In the genomic region with DNA sequence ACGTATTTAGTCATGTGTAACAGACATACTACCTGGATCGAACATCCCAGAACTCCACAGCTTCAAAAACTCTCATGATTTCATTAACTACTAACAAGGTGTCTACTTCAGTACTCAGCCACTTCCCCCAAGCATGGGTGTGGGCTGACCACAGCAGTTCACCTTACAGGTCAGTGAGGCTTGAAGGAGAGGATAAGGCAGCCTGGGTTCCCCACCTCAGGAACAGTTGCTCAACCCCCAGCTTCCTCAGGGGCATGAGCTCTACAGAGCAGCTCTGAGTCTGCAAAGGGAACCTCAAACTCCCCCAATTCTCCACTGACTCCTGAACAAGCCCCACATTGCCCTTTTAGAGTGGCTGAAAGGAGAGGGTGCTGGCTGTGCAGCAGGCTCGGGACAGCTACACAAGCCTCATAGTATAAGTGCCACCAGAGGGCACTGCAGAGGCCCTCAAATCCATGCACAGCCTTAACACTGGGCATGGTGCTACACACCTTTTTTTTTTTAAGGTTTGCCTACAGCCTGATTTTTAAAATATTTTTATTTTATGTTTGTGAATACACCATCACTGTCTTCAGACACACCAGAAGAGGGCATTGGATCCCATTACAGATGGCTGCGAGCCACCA, we compare ENCODE assay signal across 9 mouse cellular contexts. TPM values are rescaled to one million over a fixed set of nuclear protein-coding genes. Genes with fewer than 3 reads are reported as not detected.
DNase-seq lines count a peak whose midpoint lies in the region; ATAC-seq and TF ChIP-seq lines count a peak whose summit lies in the region.
"Had no signal": no experiment of that assay in that cellular context is flagged by ENCODE, and none has a peak within 500 bp of the region (broad histone marks: within the 10 kb centered on the region; RNA-seq: fewer than 3 reads in every experiment).

No protein-coding gene starts in this region.

- H3K36me3 ChIP-seq in heart, adult 2 months (ENCODE audit: control insufficient read depth, insufficient read depth, low read length), result no peaks in the 10 kb centered on the region
- no peaks in the 10 kb centered on the region for H3K36me3 ChIP-seq in heart, embryonic 12.5 days
- no peaks in the 10 kb centered on the region for H3K36me3 ChIP-seq in kidney, embryonic 14.5 days (ENCODE audit: control insufficient read depth, insufficient read depth, low read length)

- intact Hi-C loops in heart, adult 2 months (cut with DNase I), result loop anchor here (1.0 kb wide), 1 partner anchor 165 kb away; no protein-coding TSS in a partner anchor

- TF ChIP-seq CTCF in heart, adult 2 months (IDR thresholded peaks at IDR 0.05), result peak; percentile 80

- no peaks in the 10 kb centered on the region for H3K27me3 ChIP-seq in heart, adult 2 months (ENCODE audit: control insufficient read depth, insufficient read depth, low read length)
- no peaks in the 10 kb centered on the region for H3K27me3 ChIP-seq in heart, embryonic 12.5 days (replicated peaks)
- no peaks in the 10 kb centered on the region for H3K27me3 ChIP-seq in kidney, embryonic 14.5 days (ENCODE audit: control insufficient read depth, insufficient read depth, low read length)

- H3K4me3 ChIP-seq in heart, adult 2 months, result no peak overlapping the region
- no peak overlapping the region for H3K4me3 ChIP-seq in heart, embryonic 12.5 days
- no peak overlapping the region for H3K4me3 ChIP-seq in kidney, embryonic 14.5 days (ENCODE audit: low read length)
- H3K4me3 ChIP-seq: megakaryocyte, embryonic 14.5 days had no signal

- no peak for ATAC-seq in heart, embryonic 12.5 days (ENCODE audit: insufficient number of reproducible peaks, low FRiP score)
- peak; percentile 78 for ATAC-seq in kidney, embryonic 14.5 days (ENCODE audit: low FRiP score, low TSS enrichment)
- peak; percentile 82 for ATAC-seq in megakaryocyte progenitor cell, adult 5-6 weeks (replicated peaks; ENCODE audit: poor library complexity)

- no peak for TF ChIP-seq POLR2A in heart, adult 2 months (IDR thresholded peaks at IDR 0.05; ENCODE audit: insufficient read depth, low read depth, low read length)

- WGBS in heart, adult 2 months, result 72% methylated on average over 4 of the region's 4 CpGs
- WGBS in heart, embryonic 12.5 days, result 65% methylated on average over 4 of the region's 4 CpGs
- 77% methylated on average over 4 of the region's 4 CpGs for WGBS in kidney, embryonic 14.5 days

- H3K4me2 ChIP-seq in heart, embryonic 12.5 days, result no peak overlapping the region
- H3K4me2 ChIP-seq in kidney, embryonic 14.5 days (replicated peaks; ENCODE audit: low read depth, low read length), result no peak overlapping the region

- H3K9me3 ChIP-seq in heart, embryonic 12.5 days (replicated peaks), result no peaks in the 10 kb centered on the region
- no peaks in the 10 kb centered on the region for H3K9me3 ChIP-seq in kidney, embryonic 14.5 days (ENCODE audit: control insufficient read depth, low read length)
- H3K9me3 ChIP-seq: megakaryocyte, embryonic 14.5 days had no signal

- H3K79me2 ChIP-seq in heart, adult 2 months (replicated peaks; ENCODE audit: control insufficient read depth, insufficient read depth, low read length), result no peaks in the 10 kb centered on the region

- H3K9ac ChIP-seq in heart, adult 2 months (ENCODE audit: low read depth, low read length), result no peak overlapping the region
- H3K9ac ChIP-seq in heart, embryonic 12.5 days, result no peak overlapping the region
- H3K9ac ChIP-seq in kidney, embryonic 14.5 days (ENCODE audit: low read depth, low read length), result no peak overlapping the region

- H3K27ac ChIP-seq in heart, adult 2 months, result no peak overlapping the region
- no peak overlapping the region for H3K27ac ChIP-seq in heart, embryonic 12.5 days (ENCODE audit: poor library complexity, severe bottlenecking)
- H3K27ac ChIP-seq in kidney, embryonic 14.5 days (ENCODE audit: low read depth, low read length), result no peak overlapping the region

- no peaks in the 10 kb centered on the region for H3K4me1 ChIP-seq in heart, adult 2 months (ENCODE audit: control insufficient read depth, insufficient read depth, low read length)
- H3K4me1 ChIP-seq in heart, embryonic 12.5 days (replicated peaks), result peaks cover 18% of the 10 kb centered on the region
- H3K4me1 ChIP-seq in kidney, embryonic 14.5 days (ENCODE audit: control insufficient read depth, insufficient read depth, low read length), result no peaks in the 10 kb centered on the region

- no peak for DNase-seq in heart, adult 2 months
- DNase-seq in CD4-positive, CD25-positive, alpha-beta regulatory T cell, adult 2 months (ENCODE audit: low read depth, low spot score), result peak; percentile 70
- DNase-seq in c-Kit-positive CD71-positive TER-119-negative erythroid progenitor cells, embryonic 14.5 days (ENCODE audit: low read depth), result peak; percentile 32
- DNase-seq in left cerebral cortex, adult 11 months (ENCODE audit: low spot score), result no peak
- no peak for DNase-seq in frontal cortex, postnatal 10 days (ENCODE audit: low spot score in 2 of 2)

- TF ChIP-seq EP300 in heart, adult 2 months (IDR thresholded peaks at IDR 0.05; ENCODE audit: insufficient read depth, low read depth, low read length), result no peak

RNA-seq across cellular contexts. Expression of a gene that starts 15.9 kb away (rescaled TPM):
- total RNA-seq in heart, adult 2 months (2021), result 10 to 100 TPM; 11.4 to 12.7 TPM
- polyA plus RNA-seq in heart, adult 2 months (2012; rRNA removed), result 21.3 and 30.4 TPM in 2 replicates
- 34.4 and 34.8 TPM in 2 replicates for polyA plus RNA-seq in heart, embryonic 12.5 days (2016; fragmentation: Nextera tagmentation; extraction: Ambion mirVana)
- 45.6 and 61.3 TPM in 2 replicates for polyA plus RNA-seq in kidney, embryonic 14.5 days (2014; fragmentation: Nextera tagmentation; extraction: Ambion mirVana)
- total RNA-seq in megakaryocyte progenitor cell, adult 5-6 weeks (2015), result 16.2 and 18.5 TPM in 2 replicates
- 18.2 and 24.9 TPM in 2 replicates for total RNA-seq in megakaryocyte progenitor cell, adult 5-6 weeks (2017)

RNA-seq across cellular contexts. Expression of a gene that starts 17.8 kb away (rescaled TPM):
- not detected for total RNA-seq in heart, adult 2 months (2021)
- polyA plus RNA-seq in heart, adult 2 months (2012; rRNA removed), result 0.20 and 0.23 TPM in 2 replicates
- not detected in 2 replicates for polyA plus RNA-seq in heart, embryonic 12.5 days (2016; fragmentation: Nextera tagmentation; extraction: Ambion mirVana)
- polyA plus RNA-seq in kidney, embryonic 14.5 days (2014; fragmentation: Nextera tagmentation; extraction: Ambion mirVana), result 0.11 TPM in 1 of 2 replicates, not detected in the other
- total RNA-seq in megakaryocyte progenitor cell, adult 5-6 weeks (2015), result not detected in 2 replicates
- not detected in 2 replicates for total RNA-seq in megakaryocyte progenitor cell, adult 5-6 weeks (2017)

RNA-seq across cellular contexts. Expression of a gene that starts 27.2 kb away (rescaled TPM):
- total RNA-seq in heart, adult 2 months (2021), result not detected
- polyA plus RNA-seq in heart, adult 2 months (2012; rRNA removed), result 2.1 TPM in 1 of 2 replicates, not detected in the other
- 2.0 and 3.7 TPM in 2 replicates for polyA plus RNA-seq in heart, embryonic 12.5 days (2016; fragmentation: Nextera tagmentation; extraction: Ambion mirVana)
- polyA plus RNA-seq in kidney, embryonic 14.5 days (2014; fragmentation: Nextera tagmentation; extraction: Ambion mirVana), result 10.2 and 10.4 TPM in 2 replicates
- not detected in 2 replicates for total RNA-seq in megakaryocyte progenitor cell, adult 5-6 weeks (2015)
- not detected in 2 replicates for total RNA-seq in megakaryocyte progenitor cell, adult 5-6 weeks (2017)

RNA-seq across cellular contexts. Expression of a gene that starts 33.5 kb away (rescaled TPM):
- total RNA-seq in heart, adult 2 months (2021), result 10 to 100 TPM; 15.5 to 19.4 TPM
- polyA plus RNA-seq in heart, adult 2 months (2012; rRNA removed), result 50.7 and 63.0 TPM in 2 replicates
- 44.1 and 48.3 TPM in 2 replicates for polyA plus RNA-seq in heart, embryonic 12.5 days (2016; fragmentation: Nextera tagmentation; extraction: Ambion mirVana)
- 80.9 and 86.2 TPM in 2 replicates for polyA plus RNA-seq in kidney, embryonic 14.5 days (2014; fragmentation: Nextera tagmentation; extraction: Ambion mirVana)
- 45.8 and 48.9 TPM in 2 replicates for total RNA-seq in megakaryocyte progenitor cell, adult 5-6 weeks (2015)
- total RNA-seq in megakaryocyte progenitor cell, adult 5-6 weeks (2017), result 17.3 and 23.4 TPM in 2 replicates

RNA-seq across cellular contexts. Expression of a gene that starts 41.3 kb away (rescaled TPM):
- total RNA-seq in heart, adult 2 months (2021), result 10 to 100 TPM; 16.7 to 17.1 TPM
- 38.9 and 44.5 TPM in 2 replicates for polyA plus RNA-seq in heart, adult 2 months (2012; rRNA removed)
- polyA plus RNA-seq in heart, embryonic 12.5 days (2016; fragmentation: Nextera tagmentation; extraction: Ambion mirVana), result 92.3 and 97.3 TPM in 2 replicates
- 153 and 160 TPM in 2 replicates for polyA plus RNA-seq in kidney, embryonic 14.5 days (2014; fragmentation: Nextera tagmentation; extraction: Ambion mirVana)
- total RNA-seq in megakaryocyte progenitor cell, adult 5-6 weeks (2015), result 25.2 and 30.1 TPM in 2 replicates
- total RNA-seq in megakaryocyte progenitor cell, adult 5-6 weeks (2017), result 18.9 and 19.3 TPM in 2 replicates

Comparison
In these comparisons a context has a peak if more than half of its experiments do, and no peak if none do; other contexts are left out.
1. DNase-seq: peak in CD4-positive, CD25-positive, alpha-beta regulatory T cell, adult 2 months (single experiment) and c-Kit-positive CD71-positive TER-119-negative erythroid progenitor cells, embryonic 14.5 days (single experiment); none in heart, adult 2 months (0 of 2), left cerebral cortex, adult 11 months (single experiment) and frontal cortex, postnatal 10 days (0 of 2).